Mouse (Mus musculus): ENCODE data around the gene Tnfrsf8.

Tnfrsf8 gene

DNA sequence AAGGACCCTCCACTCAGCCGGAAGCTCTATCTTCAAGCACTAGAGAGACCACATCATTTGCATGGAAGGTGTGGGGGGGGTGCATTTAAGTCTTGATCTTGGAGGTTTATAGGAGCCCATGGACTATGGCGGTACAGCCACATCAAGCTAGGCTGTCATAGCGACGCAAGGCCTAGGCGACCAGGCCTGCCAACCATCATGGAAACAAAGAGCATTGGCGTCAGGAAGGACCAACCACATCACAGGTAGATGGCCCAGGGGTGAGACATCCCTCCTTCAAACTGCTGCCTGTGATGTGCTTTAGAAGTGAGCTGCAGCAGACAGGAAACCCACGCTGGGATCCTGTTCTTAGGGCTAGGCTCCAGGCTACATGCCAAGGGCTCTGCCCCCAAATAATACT lies 78.9 kb downstream of the Tnfrsf8 start:
- in situ Hi-C loops (cut with MboI, MseI): no loop called here

DNA sequence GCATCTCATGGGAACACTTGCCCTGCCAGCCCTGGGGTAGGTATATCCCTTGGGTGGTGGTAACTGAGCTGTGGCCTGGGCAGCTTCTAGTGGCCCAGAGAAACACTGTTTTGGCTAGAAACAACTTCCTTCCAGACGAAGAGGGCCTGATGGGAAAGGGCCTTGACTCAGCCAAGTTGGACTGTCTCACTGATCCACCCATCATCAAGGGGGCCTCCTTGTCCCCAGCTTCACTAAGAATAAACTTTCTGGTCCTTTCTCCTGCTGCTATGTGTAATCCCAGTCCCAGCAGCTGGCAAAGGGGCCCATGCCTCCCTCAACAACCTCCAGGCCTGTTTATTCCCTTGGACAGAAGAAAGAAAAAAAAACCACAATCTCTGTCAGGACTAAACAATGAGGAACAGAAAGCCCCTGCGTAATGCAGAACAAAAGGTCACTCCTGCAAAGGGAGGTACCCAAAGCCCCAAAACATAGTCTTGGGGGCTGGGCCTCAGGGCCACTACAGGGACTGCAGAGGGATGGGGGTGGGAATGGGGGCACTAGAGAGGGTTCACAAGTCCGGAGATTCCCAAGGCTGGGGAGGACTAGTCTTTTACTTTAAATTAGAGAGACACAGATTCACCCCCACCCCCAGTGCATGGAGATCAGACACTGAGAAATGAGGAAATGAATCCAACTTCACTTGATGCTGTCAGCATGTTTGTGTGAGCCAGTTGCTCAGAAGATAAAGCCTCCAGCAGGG lies 81.3 kb downstream of the Tnfrsf8 start:
- in situ Hi-C loops (cut with MboI, MseI): no loop called here

DNA sequence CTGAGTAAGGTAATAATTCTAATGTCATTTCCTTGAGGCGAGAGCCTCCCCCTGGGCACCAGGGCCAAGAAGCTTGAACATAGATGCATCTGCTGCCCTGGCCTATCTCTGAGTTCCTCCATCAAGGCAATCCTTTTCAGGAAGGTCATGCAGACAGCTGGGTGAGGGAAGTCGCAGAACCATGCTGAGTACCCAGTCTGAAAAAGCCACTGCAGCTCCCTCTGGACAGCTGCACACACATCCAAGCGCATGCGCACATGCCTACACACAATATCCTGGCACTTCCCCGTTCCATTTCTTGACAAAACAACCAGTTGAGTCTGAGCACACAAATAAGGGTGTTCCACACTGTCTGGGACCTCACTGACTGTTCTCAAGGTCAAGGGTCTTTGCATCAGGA lies 83.2 kb downstream of the Tnfrsf8 start:
- in situ Hi-C loops (cut with MboI, MseI): no loop called here

DNA sequence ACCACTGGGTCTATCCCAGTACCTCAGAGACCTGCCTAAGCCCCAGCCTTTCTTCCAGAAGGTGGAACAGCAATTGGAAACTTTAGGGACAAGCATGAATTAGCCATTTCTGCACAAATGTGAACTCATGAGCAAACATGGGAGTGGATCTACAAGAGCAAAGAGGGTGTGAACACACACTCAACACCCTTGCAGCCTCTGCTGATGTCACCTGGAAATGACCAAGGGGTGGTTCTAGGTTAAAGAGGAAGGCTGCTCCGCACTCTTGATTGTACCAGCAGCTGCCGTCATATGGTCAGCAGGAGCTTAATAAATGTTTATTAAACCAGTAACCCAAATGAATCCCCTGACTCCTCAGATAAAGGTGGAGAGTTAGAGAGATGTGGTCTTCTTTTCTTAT lies 84.3 kb downstream of the Tnfrsf8 start:
- in situ Hi-C loops (cut with MboI, MseI): no loop called here

DNA sequence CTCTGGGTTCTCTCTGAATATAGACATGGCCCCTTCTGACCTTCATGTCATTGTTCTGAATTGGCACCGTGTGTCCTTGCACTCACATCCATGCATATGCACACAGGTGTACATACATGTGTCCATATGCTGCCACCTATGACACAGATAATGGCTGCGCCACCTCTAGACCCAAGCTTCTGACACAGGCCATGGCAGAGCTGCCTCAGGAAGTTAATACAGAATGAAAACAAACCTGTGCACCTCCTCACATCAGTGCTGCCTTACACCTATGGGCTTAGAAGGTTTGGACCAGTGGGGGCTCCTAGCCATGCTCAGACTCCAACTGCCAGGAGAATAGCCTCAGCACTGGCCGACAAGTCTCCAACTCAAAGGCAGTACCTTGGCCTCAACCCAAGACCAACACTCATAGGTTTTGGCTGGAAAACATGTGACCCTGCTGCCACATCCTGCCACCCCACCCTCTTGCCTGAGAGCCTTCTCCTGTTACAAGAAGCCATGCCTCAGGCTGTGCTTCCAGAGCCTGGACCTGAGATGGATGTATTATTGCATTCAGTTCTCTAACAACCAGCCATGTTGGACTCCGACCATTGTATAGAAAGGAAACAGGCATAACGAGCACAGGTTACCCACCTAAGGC lies 85.3 kb downstream of the Tnfrsf8 start:
- in situ Hi-C loops (cut with MboI, MseI): no loop called here

DNA sequence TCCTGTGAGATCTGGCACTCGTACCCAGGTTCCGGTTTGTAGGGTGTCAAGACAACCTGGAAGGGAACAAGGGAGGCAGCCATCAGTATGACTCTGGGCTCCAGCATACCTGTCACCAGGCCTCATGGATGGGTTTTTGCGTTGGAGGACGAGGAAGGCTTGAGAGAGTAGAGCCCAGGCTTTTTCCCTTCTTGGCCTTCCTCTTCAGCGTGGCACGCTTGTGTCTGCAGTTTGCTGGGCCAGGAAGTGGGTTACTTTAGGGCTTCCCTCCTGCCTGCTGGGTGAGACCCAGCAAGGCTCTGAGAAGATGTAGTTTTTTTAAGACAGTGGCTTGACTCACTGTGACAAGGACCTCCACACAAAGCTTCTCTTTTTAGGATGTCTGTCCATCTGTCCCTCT lies 85.9 kb downstream of the Tnfrsf8 start:
- in situ Hi-C loops (cut with MboI, MseI): no loop called here

DNA sequence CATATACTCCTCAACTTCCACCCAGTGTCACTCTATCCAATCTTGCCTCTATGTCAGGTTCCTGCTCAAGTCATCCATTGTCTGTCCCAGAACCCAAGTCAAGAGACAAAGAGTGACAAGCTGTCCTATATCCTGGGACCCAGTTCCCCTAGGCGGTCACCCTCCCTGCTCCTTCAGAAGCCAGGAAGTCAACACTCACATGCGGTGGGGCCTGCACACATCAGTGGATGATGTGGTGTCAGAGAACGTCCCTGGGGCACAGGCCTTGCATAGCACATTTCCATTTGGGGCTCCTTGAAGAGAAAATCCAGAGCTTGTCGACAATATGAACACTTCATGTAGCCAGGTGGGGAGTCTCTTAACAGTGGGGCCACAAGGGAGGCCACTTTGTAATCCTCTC lies 90.4 kb downstream of the Tnfrsf8 start:
- in situ Hi-C loops (cut with MboI, MseI): no loop called here

DNA sequence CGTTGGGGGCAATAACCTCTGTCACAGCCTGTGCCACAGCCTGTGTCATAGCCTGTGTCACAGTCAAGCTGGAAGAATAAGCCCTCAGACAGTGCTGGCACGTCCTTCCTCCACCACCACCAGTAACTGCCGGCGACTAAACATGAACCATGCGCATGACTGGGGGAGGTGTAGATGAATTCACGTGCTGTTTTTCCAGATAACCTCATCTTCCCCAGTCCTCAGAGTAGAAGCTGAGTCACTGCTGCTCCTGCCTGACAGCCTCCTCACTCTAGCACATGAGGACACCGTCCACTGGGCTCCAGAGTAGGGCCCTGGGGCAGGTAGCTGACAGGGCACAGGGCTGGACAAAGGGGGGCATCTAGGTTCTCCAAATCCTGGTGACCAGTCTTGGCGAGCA lies 92.9 kb downstream of the Tnfrsf8 start:
- in situ Hi-C loops (cut with MboI, MseI): no loop called here

DNA sequence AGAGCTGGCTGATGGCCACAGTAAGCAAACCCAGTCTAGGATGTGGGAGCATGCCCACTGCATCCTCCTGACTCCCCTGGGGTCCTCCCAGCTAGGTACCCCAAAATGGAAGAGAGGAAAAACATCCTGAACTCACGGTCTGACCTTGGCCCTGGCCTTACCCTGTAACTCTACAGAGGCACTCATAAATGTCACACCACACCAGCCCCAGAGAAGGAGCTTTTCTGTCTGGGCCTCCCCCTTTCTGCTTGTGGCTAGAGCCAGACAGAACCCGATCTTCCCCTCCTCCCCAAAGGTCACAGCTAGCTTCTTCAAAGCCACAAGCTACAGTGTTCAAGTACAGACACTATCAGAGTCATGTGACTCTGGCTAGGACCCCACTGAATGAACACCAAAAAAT lies 93.6 kb downstream of the Tnfrsf8 start:
- in situ Hi-C loops (cut with MboI, MseI): no loop called here

DNA sequence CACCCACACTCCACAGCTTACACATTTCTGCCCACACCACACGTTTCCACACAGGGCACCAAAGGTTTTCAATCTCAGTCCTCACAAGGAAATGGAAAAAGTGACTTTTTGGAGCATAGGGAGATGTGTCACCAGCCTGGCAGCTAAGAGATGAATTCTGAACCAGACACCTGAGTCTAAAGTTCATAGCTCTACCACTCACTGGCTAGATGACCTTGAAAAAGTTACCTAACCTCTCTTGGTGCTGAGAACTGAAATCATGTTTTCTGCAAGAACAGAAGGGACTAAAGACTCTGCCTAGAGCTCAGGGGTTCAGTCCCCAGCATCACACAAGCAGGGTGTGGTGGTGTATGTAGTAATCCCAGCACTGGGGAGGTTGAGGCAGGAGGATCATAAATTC lies 95.0 kb downstream of the Tnfrsf8 start:
- in situ Hi-C loops (cut with MboI, MseI): no loop called here

DNA sequence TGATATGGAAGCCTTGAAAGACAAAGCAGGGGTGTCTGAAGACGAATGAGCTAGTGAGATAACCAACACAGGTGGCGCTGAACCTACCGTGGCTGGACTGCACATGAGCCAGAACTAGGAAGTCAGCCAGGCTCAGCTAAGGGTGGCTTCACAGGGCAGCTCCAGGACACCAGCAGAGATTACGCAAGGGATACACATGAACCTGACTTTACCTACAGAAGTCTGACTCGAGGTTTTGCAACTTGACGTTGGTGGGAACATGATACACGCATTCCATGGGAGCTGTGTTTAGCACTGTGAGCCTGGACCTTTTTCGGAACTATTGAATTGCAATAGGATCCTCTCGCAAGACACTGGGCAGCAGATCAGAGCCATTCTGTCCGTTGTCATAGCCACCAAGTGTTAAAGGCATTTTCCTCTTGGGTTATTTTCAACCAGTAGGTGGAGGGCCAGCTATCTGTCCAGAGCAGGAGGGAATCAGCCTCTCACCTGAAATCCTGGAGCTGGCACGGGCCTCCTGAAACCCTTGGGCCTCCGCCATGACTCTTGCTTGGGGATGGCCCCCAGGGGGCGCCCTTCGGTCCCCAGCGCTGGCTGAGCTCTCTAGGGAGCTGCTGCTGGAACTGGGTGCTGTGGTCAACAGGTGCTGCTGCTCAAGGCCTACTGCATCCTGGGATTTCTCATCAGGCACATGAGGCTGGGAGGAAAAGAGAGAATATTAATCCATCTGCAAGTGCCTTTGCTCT lies 95.6 kb downstream of the Tnfrsf8 start:
- in situ Hi-C loops (cut with MboI, MseI): loop anchor here (5.0 kb wide), 1 partner anchor 68 kb away; no protein-coding TSS in a partner anchor

DNA sequence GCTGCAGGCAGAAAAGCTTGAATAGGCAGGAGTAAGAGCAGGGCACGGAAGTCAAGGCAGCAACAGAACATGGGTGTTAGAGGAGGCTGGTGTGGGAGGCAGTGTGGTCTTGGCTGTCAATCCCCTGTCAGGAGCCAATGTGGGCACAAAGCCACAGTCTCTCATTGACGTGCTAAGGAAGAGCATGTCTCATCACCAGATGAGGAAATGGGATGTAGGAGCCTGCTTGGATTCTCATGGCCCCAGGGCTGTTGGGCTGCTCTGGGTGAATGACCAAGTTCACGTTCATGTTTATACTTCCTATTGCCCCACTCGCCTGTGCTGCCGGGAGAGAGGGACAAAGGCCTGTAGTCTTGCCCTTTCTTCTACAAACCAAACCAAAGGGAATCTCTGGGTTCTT lies 97.1 kb downstream of the Tnfrsf8 start:
- in situ Hi-C loops (cut with MboI, MseI): loop anchor here (5.0 kb wide), 1 partner anchor 69 kb away; no protein-coding TSS in a partner anchor
